Mouse (Mus musculus) cerebellum, adult 2 months (tissue): ENCODE data around the gene Atxn2. TPM values are rescaled to one million over a fixed set of nuclear protein-coding genes. Genes with fewer than 3 reads are reported as not detected.

Experiments used
- DNase-seq, 2 experiments: peaks; one replicate each; pipeline ENCODE4 v3.0.0; 2021
- H3K27ac ChIP-seq: fragments of 200-500 bp; 2 replicates; pipeline ENCODE4 v1.5.1; 2012; ENCODE audit warnings: low read length, control low read depth, inconsistent platforms; ENCODE audit not compliant: insufficient read depth
- H3K27me3 ChIP-seq: fragments of 200-500 bp; 2 replicates; pipeline ENCODE4 v1.6.1; 2012; ENCODE audit warnings: inconsistent platforms, mild to moderate bottlenecking, low read length, moderate library complexity; ENCODE audit not compliant: control insufficient read depth, insufficient read depth
- H3K4me1 ChIP-seq: fragments of 200-500 bp; 2 replicates; pipeline ENCODE4 v1.6.1; 2011; ENCODE audit warnings: low read length; ENCODE audit not compliant: control insufficient read depth, insufficient read depth
- H3K4me3 ChIP-seq: fragments of 200-500 bp; replicated peaks from 2 replicates; pipeline ENCODE3; 2011; ENCODE audit warnings: mild to moderate bottlenecking, low read depth, low read length, control low read depth; ENCODE audit not compliant: insufficient read depth
- CTCF ChIP-seq: fragments of 200-500 bp; IDR thresholded peaks from 2 replicates; pipeline ENCODE4 v1.5.1; 2011; ENCODE audit warnings: low read depth, mild to moderate bottlenecking, control low read depth, low read length, moderate library complexity, borderline replicate concordance; ENCODE audit not compliant: insufficient read depth
- POLR2A ChIP-seq: fragments of 200-500 bp; IDR thresholded peaks from 2 replicates; pipeline ENCODE4 v1.6.1; 2011; ENCODE audit warnings: low read length, control low read depth, borderline replicate concordance; ENCODE audit not compliant: insufficient read depth
- WGBS: fragments of 180-500 bp; shearing (Covaris S2); methylation state at CpG from one replicate; pipeline ENCODE4 v1.1.7; 2018; 5-methylcytosine and 5-hydroxymethylcytosine counted together
- polyA plus RNA-seq: library from polyadenylated mRNA; depleted of rRNA; stranded (reverse); fragments of >200 nt; gene quantifications from 2 replicates; pipeline ENCODE4 v1.2.3, GENCODE M21; 2012; rRNA removed

Gene Atxn2
- polyA plus RNA-seq, 1 experiment: 149 TPM

DNA sequence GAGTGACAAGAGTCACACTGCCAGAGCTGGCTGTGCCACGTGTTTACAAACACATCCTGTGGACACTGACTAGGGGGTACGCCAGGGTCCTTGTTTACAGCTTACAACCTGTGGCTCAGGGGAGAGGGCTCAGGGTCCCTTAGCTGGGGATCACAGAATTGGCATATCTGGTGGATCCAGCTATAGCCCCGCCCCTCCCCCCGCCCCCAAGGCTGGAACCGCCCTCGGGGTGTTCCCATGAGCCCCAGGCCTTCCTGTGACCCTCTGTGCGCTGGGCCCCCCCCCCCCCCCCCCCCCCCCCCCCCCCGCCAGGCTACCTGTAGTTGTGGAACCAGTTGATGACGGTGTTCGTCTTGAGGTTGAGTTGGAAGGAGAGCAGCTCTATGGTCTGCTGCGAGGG, 153.2 kb downstream of the Atxn2 start:
- H3K4me3 ChIP-seq: no peak overlapping the region
- no peaks in the 10 kb centered on the region for H3K4me1 ChIP-seq
- whole genome bisulfite sequencing: 21% methylated on average over 4 of the region's 11 CpGs
- no peaks in the 10 kb centered on the region for H3K27me3 ChIP-seq
- no peak overlapping the region for H3K27ac ChIP-seq
- TF ChIP-seq CTCF: no peak
- no peak for TF ChIP-seq POLR2A
- DNase-seq: no peak

Other genes starting within 250 kb of the Atxn2 start
- not detected in 2 replicates for gene Adam1b, start 207.9 kb upstream of the Atxn2 start, polyA plus RNA-seq
- 30.6 and 31.5 TPM in 2 replicates for gene Adam1a, start 165.9 kb upstream of the Atxn2 start, polyA plus RNA-seq
- 0.21 TPM in 2 replicates for gene Gm42878, start 165.9 kb upstream of the Atxn2 start, polyA plus RNA-seq
- 88.2 and 94.9 TPM in 2 replicates for gene Mapkapk5, start 165.4 kb upstream of the Atxn2 start, polyA plus RNA-seq
- gene Aldh2, start 117.5 kb upstream of the Atxn2 start, polyA plus RNA-seq: 174 and 192 TPM in 2 replicates
- 3.8 and 5.3 TPM in 2 replicates for gene Acad12, start 92.4 kb upstream of the Atxn2 start, polyA plus RNA-seq
- gene Acad10, start 50.8 kb upstream of the Atxn2 start, polyA plus RNA-seq: 3.6 and 4.0 TPM in 2 replicates
- gene Brap, start 50.8 kb upstream of the Atxn2 start, polyA plus RNA-seq: 51.2 and 54.4 TPM in 2 replicates
- gene Sh2b3, start 126.3 kb downstream of the Atxn2 start, polyA plus RNA-seq: 30.8 and 31.7 TPM in 2 replicates
- gene Pheta1, start 137.6 kb downstream of the Atxn2 start, polyA plus RNA-seq: 17.6 and 19.0 TPM in 2 replicates